Mouse (Mus musculus) stomach, postnatal 0 days (tissue): ENCODE results near the gene Mlkl. TPM values are rescaled to one million over a fixed set of nuclear protein-coding genes. Genes with fewer than 3 reads are reported as not detected.

Experiments
- ATAC-seq: fragments of 200-750 bp; cut with Nextera tagmentation; 2 replicates; pipeline ENCODE4 v1.8.0; 2017; ENCODE audit not compliant: low FRiP score, low TSS enrichment
- DNase-seq: peaks from one replicate; pipeline ENCODE4 v3.0.0-alpha.2; 2016; ENCODE audit warnings: low spot score
- H3K27ac ChIP-seq: fragments of 300-500 bp; sonication (generic); replicated peaks from 2 replicates; pipeline ENCODE4 v1.5.1; 2014; ENCODE audit warnings: mild to moderate bottlenecking, control low read depth
- H3K27me3 ChIP-seq: fragments of 300-500 bp; sonication (generic); 2 replicates; pipeline ENCODE4 v1.6.1; 2014; ENCODE audit warnings: low read length; ENCODE audit not compliant: control insufficient read depth, insufficient read depth
- H3K36me3 ChIP-seq: fragments of 300-500 bp; sonication (generic); 2 replicates; pipeline ENCODE4 v1.6.1; 2014; ENCODE audit warnings: low read length, mixed read lengths; ENCODE audit not compliant: control insufficient read depth, insufficient read depth
- H3K4me1 ChIP-seq: fragments of 300-500 bp; sonication (generic); replicated peaks from 2 replicates; pipeline ENCODE4 v1.6.1; 2014; ENCODE audit warnings: antibody characterized with exemption; ENCODE audit not compliant: control insufficient read depth, insufficient read depth
- H3K4me2 ChIP-seq: fragments of 300-500 bp; sonication (generic); replicated peaks from 2 replicates; pipeline ENCODE4 v1.6.1; 2014; ENCODE audit warnings: low read depth, mild to moderate bottlenecking, control low read depth, moderate library complexity
- H3K4me3 ChIP-seq: fragments of 300-500 bp; sonication (generic); 2 replicates; pipeline ENCODE4 v1.5.1; 2014; ENCODE audit warnings: low read depth, low read length, control low read depth
- H3K9ac ChIP-seq: fragments of 300-500 bp; sonication (generic); 2 replicates; pipeline ENCODE4 v1.6.1; 2014; ENCODE audit warnings: mild to moderate bottlenecking, low read length, control low read depth, mixed read lengths
- H3K9me3 ChIP-seq: fragments of 300-500 bp; sonication (generic); 2 replicates; pipeline ENCODE4 v1.6.1; 2016; ENCODE audit warnings: low read length; ENCODE audit not compliant: control insufficient read depth
- CTCF ChIP-seq: IDR thresholded peaks from 2 replicates; pipeline ENCODE4 v1.5.1; 2016; ENCODE audit warnings: antibody characterized with exemption, low read depth, mild to moderate bottlenecking, moderate library complexity
- EP300 ChIP-seq: optimal IDR thresholded peaks from 2 replicates; pipeline ENCODE3; 2016; ENCODE audit warnings: antibody characterized with exemption
- WGBS: fragments of 180-500 bp; shearing (Covaris S2); extraction: QIAGEN DNeasy Blood & Tissue Kit; methylation state at CpG from one replicate; pipeline ENCODE4 v1.1.7; 2014; 5-methylcytosine and 5-hydroxymethylcytosine counted together
- polyA plus RNA-seq: library from polyadenylated mRNA; unstranded; fragments of >200 nt; fragmentation: Nextera tagmentation; extraction: Ambion mirVana; gene quantifications from 2 replicates; pipeline ENCODE4 v1.2.1, GENCODE M21; 2015

Mlkl gene
- polyA plus RNA-seq, 1 experiment from 2014 or later = 4.8 TPM

GRCm38 (mm10) chr8:111366610-111367234, 28.7 kb upstream of the Mlkl start:
- H3K4me1 ChIP-seq = no peaks in the 10 kb centered on the region; the same call in 1 of the 2 replicates
- peak overlapping the region; percentile 37 for H3K4me2 ChIP-seq
- H3K4me3 ChIP-seq = no peak overlapping the region
- H3K36me3 ChIP-seq = no peaks in the 10 kb centered on the region
- no peaks in the 10 kb centered on the region for H3K27me3 ChIP-seq
- 27% methylated on average over 14 of the region's 14 CpGs for WGBS
- H3K9ac ChIP-seq = peak overlapping the region; percentile 18; the same call in 1 of the 2 replicates
- H3K27ac ChIP-seq = peak overlapping the region; percentile 83
- ATAC-seq (peak; percentile 94), DNase-seq (peak; percentile 85)
- no peaks in the 10 kb centered on the region for H3K9me3 ChIP-seq
- no peak for TF ChIP-seq EP300
- no peak for TF ChIP-seq CTCF

DNA sequence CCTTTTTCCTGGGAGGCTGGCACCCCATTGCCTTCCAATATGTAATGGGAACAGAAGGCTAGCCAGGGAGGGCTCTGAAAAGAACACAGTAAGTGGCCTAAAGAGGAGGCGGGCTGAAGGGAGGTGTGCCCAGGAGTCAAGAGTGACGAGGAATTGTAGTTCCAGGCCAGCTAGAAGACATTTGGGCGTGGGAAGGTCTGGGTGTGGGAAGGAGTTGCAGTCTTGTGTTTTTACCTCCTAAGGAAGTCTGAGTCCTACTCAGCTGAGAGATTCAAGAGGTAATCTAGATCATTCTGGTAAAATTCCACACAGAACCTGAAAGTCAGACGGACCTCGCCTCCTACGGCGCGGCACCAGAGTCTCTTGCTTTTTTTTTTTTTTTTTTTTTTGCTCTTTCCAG, 25.5 kb upstream of the Mlkl start:
- DNase-seq = peak; percentile 28
- ATAC-seq = no peak

DNA sequence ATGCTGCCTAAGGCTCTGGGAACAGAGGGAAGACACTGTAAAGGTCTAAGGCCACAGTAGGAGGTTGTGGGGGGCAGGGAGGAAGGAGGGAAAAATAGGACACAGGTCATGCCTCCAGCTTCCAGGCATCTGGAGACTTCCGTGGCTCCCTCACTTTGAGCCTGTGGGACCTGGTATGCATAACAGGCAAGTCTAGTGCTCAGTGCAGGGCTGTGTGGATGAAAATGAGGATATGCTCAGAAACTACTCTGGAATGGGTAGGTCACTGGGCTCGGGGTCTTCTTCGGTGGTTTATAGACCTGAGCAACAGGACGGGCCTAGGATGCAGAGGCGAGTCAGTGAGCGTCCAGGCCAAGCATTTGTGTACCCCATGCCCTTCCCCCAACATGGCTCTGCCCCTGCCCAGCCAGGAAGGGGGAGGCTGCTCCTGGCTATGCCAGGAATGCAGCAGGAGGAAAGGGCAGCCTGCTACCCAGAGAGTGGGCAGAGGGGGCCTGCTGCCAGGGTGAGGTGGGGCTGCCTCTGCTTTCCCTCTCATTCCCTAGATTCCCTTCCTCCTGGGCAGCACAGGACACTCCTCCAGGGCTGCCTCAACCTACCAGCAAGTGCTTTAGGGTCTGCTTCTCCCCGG, 22.7 kb upstream of the Mlkl start:
- H3K4me3 ChIP-seq = no peak overlapping the region
- H3K4me2 ChIP-seq = no peak overlapping the region
- H3K36me3 ChIP-seq = no peaks in the 10 kb centered on the region
- 59% methylated on average over 7 of the region's 7 CpGs for WGBS
- TF ChIP-seq EP300 = no peak
- no peak for TF ChIP-seq CTCF
- no peak overlapping the region for H3K27ac ChIP-seq
- ATAC-seq (peak; percentile 28; the same call in 1 of the 2 replicates), DNase-seq (no peak)
- H3K4me1 ChIP-seq = no peaks in the 10 kb centered on the region
- H3K27me3 ChIP-seq = no peaks in the 10 kb centered on the region
- no peaks in the 10 kb centered on the region for H3K9me3 ChIP-seq
- H3K9ac ChIP-seq = no peak overlapping the region

More for the DNA sequence above, 25.5 kb upstream of the Mlkl start:
- Histone ChIP-seq H3K9ac (no peak overlapping the region), H3K4me2 (no peak overlapping the region), H3K4me3 (no peak overlapping the region), H3K27ac (no peak overlapping the region), H3K9me3 (no peaks in the 10 kb centered on the region), H3K36me3 (no peaks in the 10 kb centered on the region), H3K27me3 (no peaks in the 10 kb centered on the region), H3K4me1 (no peaks in the 10 kb centered on the region)
- no peak for TF ChIP-seq CTCF
- 71% methylated on average over 8 of the region's 8 CpGs for WGBS

DNA sequence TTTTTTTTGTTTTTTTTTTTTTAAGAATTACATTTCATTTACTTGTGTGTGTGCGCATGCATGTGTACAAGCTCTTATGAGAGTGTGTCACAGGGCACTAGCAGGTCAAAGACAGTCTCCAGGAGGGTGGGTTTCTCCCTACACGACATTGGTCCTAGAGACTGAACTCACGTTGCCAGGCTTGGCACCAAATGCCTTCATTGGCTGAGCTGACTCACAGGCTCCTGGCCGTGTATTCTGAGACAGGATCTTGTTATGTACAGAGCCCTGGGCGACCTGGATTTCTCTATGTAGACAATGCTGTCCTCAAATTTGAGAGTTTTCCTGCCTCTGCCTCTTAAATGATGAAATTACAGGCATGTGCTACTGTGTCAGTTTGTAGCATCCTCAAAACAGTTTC, 22.0 kb upstream of the Mlkl start:
- 64% methylated on average over 5 of the region's 5 CpGs for WGBS
- Histone ChIP-seq H3K9me3 (no peaks in the 10 kb centered on the region), H3K4me3 (no peak overlapping the region), H3K9ac (no peak overlapping the region), H3K27ac (no peak overlapping the region), H3K36me3 (no peaks in the 10 kb centered on the region), H3K4me1 (no peaks in the 10 kb centered on the region), H3K27me3 (no peaks in the 10 kb centered on the region), H3K4me2 (no peak overlapping the region)
- DNase-seq = no peak
- ATAC-seq = no peak; the same call in 1 of the 2 replicates
- TF ChIP-seq CTCF = no peak
- TF ChIP-seq EP300 = no peak

GRCm38 (mm10) chr8:111358905-111359304, 20.9 kb upstream of the Mlkl start:
- Histone ChIP-seq H3K27ac (no peak overlapping the region), H3K36me3 (no peaks in the 10 kb centered on the region), H3K4me3 (no peak overlapping the region), H3K27me3 (no peaks in the 10 kb centered on the region), H3K4me1 (no peaks in the 10 kb centered on the region), H3K4me2 (no peak overlapping the region), H3K9ac (no peak overlapping the region), H3K9me3 (no peaks in the 10 kb centered on the region)
- TF ChIP-seq CTCF = peak; percentile 39
- TF ChIP-seq EP300 = no peak
- ATAC-seq = no peak
- WGBS = 70% methylated on average over 1 of the region's 1 CpGs
- no peak for DNase-seq

DNA sequence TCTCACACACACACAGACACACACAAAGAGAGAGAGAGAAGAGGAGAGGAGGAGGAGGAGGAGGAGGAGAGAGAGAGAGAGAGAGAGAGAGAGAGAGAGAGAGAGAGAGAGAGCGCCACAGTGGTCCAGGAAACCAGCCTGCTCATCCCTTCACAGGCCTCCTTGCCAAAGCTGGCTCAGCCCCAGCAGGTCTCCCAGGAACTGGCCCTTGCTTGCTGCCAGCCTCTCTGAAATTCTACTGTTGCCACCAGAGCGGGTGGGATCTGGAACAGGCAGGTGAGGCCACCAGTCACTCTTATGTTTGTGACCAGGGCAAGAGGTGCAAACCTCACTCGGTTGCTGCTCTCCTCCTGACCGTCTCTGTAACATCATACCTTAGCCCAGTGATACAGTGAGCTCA, 19.5 kb upstream of the Mlkl start:
- H3K27ac ChIP-seq = no peak overlapping the region
- WGBS = 83% methylated on average over 4 of the region's 4 CpGs
- no peak for TF ChIP-seq CTCF
- TF ChIP-seq EP300 = no peak

More for the DNA sequence above, 19.5 kb upstream of the Mlkl start:
- Histone ChIP-seq H3K9me3 (no peaks in the 10 kb centered on the region), H3K36me3 (no peaks in the 10 kb centered on the region), H3K4me2 (no peak overlapping the region), H3K4me1 (no peaks in the 10 kb centered on the region), H3K9ac (no peak overlapping the region), H3K27me3 (no peaks in the 10 kb centered on the region), H3K4me3 (no peak overlapping the region)
- ATAC-seq (no peak), DNase-seq (no peak)
